Mouse (Mus musculus) liver, embryonic 11.5 days (tissue): Measurements from ENCODE around the gene Kmt2d. TPM values are rescaled to one million over a fixed set of nuclear protein-coding genes. Genes with fewer than 3 reads are reported as not detected.

ENCODE experiments used
- ATAC-seq: fragments of 200-750 bp; cut with Nextera tagmentation; replicated peaks from 2 replicates; pipeline ENCODE4 v1.8.0; 2017; ENCODE audit warnings: moderate number of reproducible peaks, mild to moderate bottlenecking, moderate TSS enrichment, moderate library complexity; ENCODE audit not compliant: low FRiP score
- DNase-seq: peaks from one replicate; pipeline ENCODE4 v3.0.0-alpha.2; 2017; ENCODE audit warnings: low spot score
- H3K27ac ChIP-seq: fragments of 300-500 bp; sonication (generic); 2 replicates; pipeline ENCODE4 v1.5.1; 2014; ENCODE audit warnings: mild to moderate bottlenecking, low read depth, low read length, control low read depth
- H3K27me3 ChIP-seq: fragments of 300-500 bp; sonication (generic); replicated peaks from 2 replicates; pipeline ENCODE4 v1.6.1; 2014; ENCODE audit warnings: low read length, mixed read lengths; ENCODE audit not compliant: control insufficient read depth, insufficient read depth
- H3K36me3 ChIP-seq: fragments of 300-500 bp; sonication (generic); 2 replicates; pipeline ENCODE4 v1.6.1; 2014; ENCODE audit warnings: mild to moderate bottlenecking, low read length, moderate library complexity, mixed read lengths; ENCODE audit not compliant: control insufficient read depth, insufficient read depth
- H3K4me1 ChIP-seq: fragments of 300-500 bp; sonication (generic); replicated peaks from 2 replicates; pipeline ENCODE4 v1.6.1; 2014; ENCODE audit warnings: low read length, mixed read lengths; ENCODE audit not compliant: control insufficient read depth, insufficient read depth
- H3K4me2 ChIP-seq: fragments of 300-500 bp; sonication (generic); 2 replicates; pipeline ENCODE4 v1.6.1; 2014; ENCODE audit warnings: mild to moderate bottlenecking, control low read depth, moderate library complexity
- H3K4me3 ChIP-seq: fragments of 300-500 bp; sonication (generic); 2 replicates; pipeline ENCODE4 v1.5.1; 2014; ENCODE audit warnings: low read depth, low read length, control low read depth
- H3K9ac ChIP-seq: fragments of 300-500 bp; sonication (generic); 2 replicates; pipeline ENCODE4 v1.6.1; 2014; ENCODE audit warnings: low read depth, low read length, control low read depth
- H3K9me3 ChIP-seq: fragments of 300-500 bp; sonication (generic); 2 replicates; pipeline ENCODE4 v1.6.1; 2016; ENCODE audit warnings: low read length, inconsistent platforms, mixed read lengths; ENCODE audit not compliant: control insufficient read depth
- WGBS: fragments of 180-500 bp; shearing (Covaris S2); extraction: QIAGEN DNeasy Blood & Tissue Kit; methylation state at CpG from one replicate; pipeline ENCODE4 v1.1.7; 2014; 5-methylcytosine and 5-hydroxymethylcytosine counted together
- polyA plus RNA-seq: library from polyadenylated mRNA; unstranded; fragments of >200 nt; fragmentation: Nextera tagmentation; extraction: Ambion mirVana; gene quantifications from 2 replicates; pipeline ENCODE4 v1.2.1, GENCODE M21; 2014

Gene Kmt2d
- polyA plus RNA-seq, 1 experiment from 2014 or later = 17.0 TPM

GRCm38 (mm10) chr15:98865771-98866170 lies 5.2 kb downstream of the Kmt2d start:
- no peak for ATAC-seq

GRCm38 (mm10) chr15:98864951-98865350 lies 6.1 kb downstream of the Kmt2d start:
- H3K4me3 ChIP-seq = no peak overlapping the region
- H3K4me1 ChIP-seq = peaks cover 27% of the 10 kb centered on the region
- ATAC-seq (no peak), DNase-seq (no peak)
- H3K27ac ChIP-seq = no peak overlapping the region
- no peaks in the 10 kb centered on the region for H3K9me3 ChIP-seq
- WGBS = 93% methylated on average over 6 of the region's 6 CpGs
- no peak overlapping the region for H3K9ac ChIP-seq
- H3K36me3 ChIP-seq = peaks cover 67% of the 10 kb centered on the region
- H3K27me3 ChIP-seq = no peaks in the 10 kb centered on the region
- no peak overlapping the region for H3K4me2 ChIP-seq

More at GRCm38 (mm10) chr15:98865771-98866170, 5.2 kb downstream of the Kmt2d start:
- no peak overlapping the region for H3K9ac ChIP-seq
- DNase-seq = no peak
- H3K27me3 ChIP-seq = no peaks in the 10 kb centered on the region
- peaks cover 28% of the 10 kb centered on the region for H3K4me1 ChIP-seq
- 93% methylated on average over 8 of the region's 8 CpGs for WGBS
- no peak overlapping the region for H3K4me3 ChIP-seq
- peaks cover 59% of the 10 kb centered on the region for H3K36me3 ChIP-seq
- H3K4me2 ChIP-seq = no peak overlapping the region
- no peak overlapping the region for H3K27ac ChIP-seq
- H3K9me3 ChIP-seq = no peaks in the 10 kb centered on the region

- ATAC-seq (no peak), DNase-seq (no peak)
- H3K27me3 ChIP-seq = no peaks in the 10 kb centered on the region
- H3K4me3 ChIP-seq = no peak overlapping the region
- 88% methylated on average over 12 of the region's 12 CpGs for WGBS
- H3K4me1 ChIP-seq = peaks cover 14% of the 10 kb centered on the region
- no peak overlapping the region for H3K4me2 ChIP-seq
- H3K27ac ChIP-seq = no peak overlapping the region
- H3K36me3 ChIP-seq = peaks cover 76% of the 10 kb centered on the region
- H3K9ac ChIP-seq = no peak overlapping the region
- H3K9me3 ChIP-seq = no peaks in the 10 kb centered on the region
Measured at GRCm38 (mm10) chr15:98863451-98863958, 7.5 kb downstream of the Kmt2d start.

GRCm38 (mm10) chr15:98861701-98862410 lies 9.1 kb downstream of the Kmt2d start:
- DNase-seq (no peak), ATAC-seq (no peak)
- Histone ChIP-seq H3K9ac (no peak overlapping the region), H3K9me3 (no peaks in the 10 kb centered on the region), H3K4me1 (no peaks in the 10 kb centered on the region), H3K27ac (no peak overlapping the region), H3K4me2 (no peak overlapping the region), H3K36me3 (peaks cover 93% of the 10 kb centered on the region), H3K4me3 (no peak overlapping the region), H3K27me3 (no peaks in the 10 kb centered on the region)
- 91% methylated on average over 21 of the region's 21 CpGs for WGBS

- no peak overlapping the region for H3K4me3 ChIP-seq
- H3K4me2 ChIP-seq = no peak overlapping the region
- no peaks in the 10 kb centered on the region for H3K27me3 ChIP-seq
- no peak overlapping the region for H3K27ac ChIP-seq
- H3K9me3 ChIP-seq = no peaks in the 10 kb centered on the region
- no peaks in the 10 kb centered on the region for H3K4me1 ChIP-seq
- ATAC-seq (no peak), DNase-seq (no peak)
- H3K36me3 ChIP-seq = peaks cover 93% of the 10 kb centered on the region
- no peak overlapping the region for H3K9ac ChIP-seq
- 95% methylated on average over 18 of the region's 18 CpGs for WGBS
Measured at GRCm38 (mm10) chr15:98860921-98861320, 10.1 kb downstream of the Kmt2d start.

GRCm38 (mm10) chr15:98859319-98860043 lies 11.5 kb downstream of the Kmt2d start:
- Histone ChIP-seq H3K4me1 (no peaks in the 10 kb centered on the region), H3K36me3 (peaks cover 93% of the 10 kb centered on the region), H3K4me3 (no peak overlapping the region), H3K9me3 (no peaks in the 10 kb centered on the region), H3K9ac (no peak overlapping the region), H3K27me3 (no peaks in the 10 kb centered on the region), H3K27ac (no peak overlapping the region), H3K4me2 (no peak overlapping the region)
- DNase-seq = no peak
- 82% methylated on average over 9 of the region's 9 CpGs for WGBS
- ATAC-seq = no peak

GRCm38 (mm10) chr15:98854214-98854613 lies 16.8 kb downstream of the Kmt2d start:
- Histone ChIP-seq H3K4me3 (no peak overlapping the region), H3K27me3 (no peaks in the 10 kb centered on the region), H3K9me3 (no peaks in the 10 kb centered on the region), H3K4me1 (no peaks in the 10 kb centered on the region), H3K36me3 (peaks cover 87% of the 10 kb centered on the region), H3K9ac (no peak overlapping the region), H3K27ac (no peak overlapping the region), H3K4me2 (no peak overlapping the region)
- no peak for ATAC-seq
- DNase-seq = no peak
- WGBS = 91% methylated on average over 16 of the region's 16 CpGs

- H3K9ac ChIP-seq = no peak overlapping the region
- no peak overlapping the region for H3K4me3 ChIP-seq
- H3K9me3 ChIP-seq = no peaks in the 10 kb centered on the region
- H3K36me3 ChIP-seq = peaks cover 92% of the 10 kb centered on the region
- 94% methylated on average over 28 of the region's 28 CpGs for WGBS
- H3K27ac ChIP-seq = no peak overlapping the region
- ATAC-seq (no peak), DNase-seq (no peak)
- H3K27me3 ChIP-seq = no peaks in the 10 kb centered on the region
- no peak overlapping the region for H3K4me2 ChIP-seq
- no peaks in the 10 kb centered on the region for H3K4me1 ChIP-seq
Measured at GRCm38 (mm10) chr15:98853161-98853937, 17.7 kb downstream of the Kmt2d start.
